Mouse (Mus musculus) heart, adult 2 months (tissue): ENCODE results near the gene Hnrnpa3.

Experiments
- CTCF ChIP-seq: fragments of 200-600 bp; IDR thresholded peaks from 2 replicates; pipeline ENCODE4 v1.8.1; 2022; ENCODE audit warnings: antibody characterized with exemption, mild to moderate bottlenecking, moderate library complexity
- EP300 ChIP-seq: fragments of 200-500 bp; IDR thresholded peaks from 2 replicates; pipeline ENCODE4 v1.6.1; 2011; ENCODE audit warnings: low read depth, low read length, control low read depth; ENCODE audit not compliant: insufficient read depth
- POLR2A ChIP-seq: fragments of 200-500 bp; IDR thresholded peaks from 2 replicates; pipeline ENCODE4 v1.6.1; 2011; ENCODE audit warnings: mild to moderate bottlenecking, low read depth, low read length, control low read depth; ENCODE audit not compliant: insufficient read depth

- TF ChIP-seq EP300 (no peak), POLR2A (no peak), CTCF (no peak)
Measured at GRCm38 (mm10) chr2:75702588-75702976, 43.5 kb downstream of the Hnrnpa3 start.
